Mouse (Mus musculus) neural tube, embryonic 14.5 days (tissue): ENCODE results near the gene Speer4c. TPM values are rescaled to one million over a fixed set of nuclear protein-coding genes. Genes with fewer than 3 reads are reported as not detected.
"Not testable (repeated sequence)": the region's sequence is repeated elsewhere in the genome, so short reads cannot be mapped to it uniquely, and the experiment has no call there.

Experiments used
- ATAC-seq: fragments of 200-750 bp; cut with Nextera tagmentation; 2 replicates; pipeline ENCODE4 v1.8.0; 2017; ENCODE audit warnings: low read depth, mild to moderate bottlenecking, moderate TSS enrichment, moderate library complexity
- H3K27ac ChIP-seq: fragments of 300-500 bp; sonication (generic); 2 replicates; pipeline ENCODE4 v1.5.1; 2014; ENCODE audit warnings: low read depth, mild to moderate bottlenecking, control low read depth, low read length, moderate library complexity, mixed read lengths
- H3K27me3 ChIP-seq: fragments of 300-500 bp; sonication (generic); 2 replicates; pipeline ENCODE4 v1.6.1; 2014; ENCODE audit warnings: low read length; ENCODE audit not compliant: control insufficient read depth, insufficient read depth
- H3K36me3 ChIP-seq: fragments of 300-500 bp; sonication (generic); 2 replicates; pipeline ENCODE4 v1.6.1; 2014; ENCODE audit warnings: low read length, mixed read lengths; ENCODE audit not compliant: control insufficient read depth, insufficient read depth
- H3K4me1 ChIP-seq: fragments of 300-500 bp; sonication (generic); 2 replicates; pipeline ENCODE4 v1.6.1; 2014; ENCODE audit warnings: low read length; ENCODE audit not compliant: control insufficient read depth, insufficient read depth
- H3K4me2 ChIP-seq: fragments of 300-500 bp; sonication (generic); 2 replicates; pipeline ENCODE4 v1.6.1; 2014; ENCODE audit warnings: mild to moderate bottlenecking, low read depth, low read length, control low read depth
- H3K4me3 ChIP-seq: fragments of 300-500 bp; sonication (generic); 2 replicates; pipeline ENCODE4 v1.5.1; 2014; ENCODE audit warnings: low read depth, low read length, control low read depth, mixed read lengths
- H3K9ac ChIP-seq: fragments of 300-500 bp; sonication (generic); replicated peaks from 2 replicates; pipeline ENCODE4 v1.6.1; 2014; ENCODE audit warnings: low read depth, mild to moderate bottlenecking, control low read depth, low read length, mixed read lengths
- H3K9me3 ChIP-seq: fragments of 300-500 bp; sonication (generic); 2 replicates; pipeline ENCODE4 v1.6.1; 2016; ENCODE audit warnings: low read length; ENCODE audit not compliant: control insufficient read depth
- WGBS: fragments of 180-500 bp; shearing (Covaris S2); extraction: QIAGEN DNeasy Blood & Tissue Kit; methylation state at CpG from one replicate; pipeline ENCODE4 v1.1.7; 2014; 5-methylcytosine and 5-hydroxymethylcytosine counted together
- polyA plus RNA-seq: library from polyadenylated mRNA; unstranded; fragments of >200 nt; fragmentation: Nextera tagmentation; extraction: Ambion mirVana; gene quantifications from 2 replicates; pipeline ENCODE4 v1.2.1, GENCODE M21; 2014

The Speer4c gene
- polyA plus RNA-seq, 1 experiment from 2014 or later: not detected

DNA sequence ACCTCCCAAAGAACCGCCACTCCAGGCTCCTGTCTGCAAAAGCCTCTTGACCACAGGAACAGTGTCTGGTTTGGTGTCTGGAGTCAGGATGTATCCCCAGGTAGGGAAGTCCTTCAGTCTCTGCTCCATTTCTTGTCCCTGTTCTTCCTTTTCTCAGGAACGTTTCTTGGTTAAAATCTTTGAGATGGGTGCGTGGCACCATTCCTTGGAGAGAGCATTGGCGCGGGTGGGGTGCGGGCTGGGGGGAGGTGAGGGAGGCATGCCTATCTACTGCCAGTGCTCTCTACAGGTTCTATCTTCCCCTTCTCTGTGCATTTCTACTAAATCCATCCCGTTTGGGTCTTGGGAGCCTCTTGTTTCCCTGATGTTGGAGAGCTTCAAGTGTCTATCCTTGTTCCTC is 50.2 kb downstream of the Speer4c start:
- 77% methylated on average over 7 of the region's 7 CpGs for WGBS
- not testable (repeated sequence) for ATAC-seq, H3K36me3 ChIP-seq, H3K27me3 ChIP-seq, H3K4me2 ChIP-seq, H3K9ac ChIP-seq, H3K4me1 ChIP-seq, H3K4me3 ChIP-seq, H3K9me3 ChIP-seq, H3K27ac ChIP-seq

Other genes with a start within 250 kb of the Speer4c start
- not detected in 2 replicates for gene Gm21149, start 237.7 kb downstream of the Speer4c start, polyA plus RNA-seq
- not detected in 2 replicates for gene Gm21190, start 185.0 kb downstream of the Speer4c start, polyA plus RNA-seq
- not detected in 2 replicates for gene Gm21083, start 136.9 kb downstream of the Speer4c start, polyA plus RNA-seq
- not detected in 2 replicates for gene Speer4d, start 95.2 kb downstream of the Speer4c start, polyA plus RNA-seq
- gene 4930572O03Rik, start 57.2 kb downstream of the Speer4c start, polyA plus RNA-seq: not detected in 2 replicates
- 59.1 and 65.7 TPM in 2 replicates for gene Cacna2d1, start 220.4 kb upstream of the Speer4c start, polyA plus RNA-seq